Mouse (Mus musculus): ENCODE results near the gene B230118H07Rik.
A peak's percentile ranks its signal among the peaks of the same experiment; 100 is the strongest.

The B230118H07Rik gene

GRCm38 (mm10) chr2:101638979-101639839 is 10.1 kb downstream of the B230118H07Rik start:
- DNase-seq (ENCODE audit: extremely low read depth, low read depth), result no peak

DNA sequence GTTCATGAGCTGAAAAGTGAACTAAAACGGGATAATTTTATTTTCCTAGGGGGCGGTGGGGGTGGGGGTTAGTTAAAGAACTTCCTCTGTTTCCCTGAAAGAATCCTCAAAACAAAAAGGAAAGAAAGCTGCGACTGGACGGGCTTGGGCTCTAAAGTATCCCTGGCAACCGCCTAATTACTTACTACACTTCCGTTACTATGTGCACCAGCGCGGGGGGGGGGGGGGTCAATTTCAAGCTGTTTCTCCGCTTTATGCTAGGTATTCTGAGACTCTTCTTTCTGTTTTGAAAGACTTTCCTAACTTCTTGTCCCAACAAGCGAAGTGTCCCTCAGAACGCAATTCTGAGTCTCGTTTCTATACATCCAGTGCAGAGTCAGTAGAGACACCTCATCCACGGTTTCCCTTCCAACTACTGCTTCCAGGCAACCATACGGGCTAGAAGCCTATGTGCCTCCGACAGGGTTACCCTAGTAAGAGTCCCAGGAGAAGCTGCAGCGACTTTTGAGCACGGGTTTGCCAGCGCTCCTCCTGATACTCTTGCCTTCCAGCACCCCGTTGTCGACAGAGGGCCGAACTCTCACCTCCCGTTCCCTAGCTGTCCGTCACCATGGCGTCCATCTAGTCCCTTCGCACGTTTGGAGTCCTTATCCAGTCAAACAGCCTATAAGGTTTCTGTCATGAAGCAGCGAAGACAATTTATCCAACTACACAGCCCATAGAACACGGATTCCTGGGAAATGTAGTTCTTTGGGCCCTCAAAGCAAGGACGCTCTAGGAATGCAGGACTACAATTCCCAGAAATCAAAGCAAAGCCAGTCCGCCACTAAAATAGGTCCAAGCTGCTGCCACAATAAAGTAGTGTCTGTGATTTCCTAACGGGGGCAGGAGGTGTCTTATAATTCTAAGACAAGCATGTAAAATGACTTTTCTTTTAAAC is 20.8 kb downstream of the B230118H07Rik start:
- peak; percentile 97 for DNase-seq (ENCODE audit: extremely low read depth, low read depth)

GRCm38 (mm10) chr2:101627227-101627626 is 22.1 kb downstream of the B230118H07Rik start:
- DNase-seq (ENCODE audit: extremely low read depth, low read depth), result no peak

DNA sequence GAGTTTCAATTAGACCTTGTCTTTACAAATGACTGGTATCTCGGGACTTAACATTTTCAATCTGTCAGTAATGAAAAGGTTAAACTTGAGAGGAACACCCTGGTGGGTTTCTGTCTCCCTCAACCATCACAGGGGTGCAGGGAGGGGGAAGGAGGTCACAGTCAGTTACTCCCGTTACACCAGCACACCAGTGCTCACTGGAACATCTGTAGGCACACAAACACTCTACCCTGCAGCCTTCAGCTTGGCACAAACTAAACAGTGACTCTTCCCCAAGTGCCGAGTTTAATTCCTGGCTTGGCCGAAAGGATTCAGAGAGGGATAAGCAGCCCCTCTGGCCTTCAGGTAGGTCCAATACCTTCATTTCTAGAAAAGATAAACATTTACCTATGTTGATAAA is 24.8 kb downstream of the B230118H07Rik start, which contains the start of gene Rag2:
Gene Rag2 (plus strand): TSS at position 193 of the 400 bp plus-strand sequence.
- no peak for DNase-seq (ENCODE audit: extremely low read depth, low read depth)

DNA sequence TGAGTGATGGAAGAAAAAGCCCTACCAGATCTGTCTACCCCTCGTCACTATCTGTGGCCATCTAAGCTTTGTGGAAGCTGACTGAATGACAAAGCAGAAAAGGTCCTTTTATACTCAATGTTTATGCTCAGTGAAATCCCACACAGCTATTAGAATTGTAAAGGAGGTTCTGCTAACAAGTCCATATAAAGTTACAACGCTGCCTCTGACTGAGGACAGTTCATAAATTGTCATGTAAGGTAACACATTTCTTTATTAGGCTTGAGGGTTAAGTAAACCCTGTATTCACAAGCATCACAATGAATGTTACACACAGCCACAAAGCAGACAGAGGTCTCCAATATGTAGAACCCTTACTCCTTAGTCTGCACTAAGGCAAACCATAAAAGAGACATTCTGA is 25.3 kb downstream of the B230118H07Rik start:
- DNase-seq (ENCODE audit: extremely low read depth, low read depth), result no peak

DNA sequence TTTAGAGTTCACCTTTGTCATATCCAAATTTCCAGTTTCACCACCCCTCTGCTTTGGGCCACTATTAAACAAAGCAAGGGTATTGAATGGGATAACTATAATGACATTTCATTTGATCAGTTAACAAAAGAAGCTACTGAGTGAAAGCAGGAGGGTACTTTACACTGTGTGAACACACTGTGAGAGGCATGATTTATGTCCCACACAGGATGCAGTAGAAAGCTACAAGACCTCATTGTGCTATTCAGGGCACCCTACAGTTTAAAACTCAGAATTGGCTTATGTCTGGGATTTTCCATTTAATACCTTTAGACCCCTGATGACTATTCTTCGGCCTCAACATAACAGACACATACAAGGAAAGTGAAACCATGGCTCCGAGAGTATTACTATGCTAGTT is 26.3 kb downstream of the B230118H07Rik start:
- no peak for DNase-seq (ENCODE audit: extremely low read depth, low read depth)

GRCm38 (mm10) chr2:101621611-101622010 is 27.7 kb downstream of the B230118H07Rik start:
- DNase-seq (ENCODE audit: extremely low read depth, low read depth), result peak; percentile 24

GRCm38 (mm10) chr2:101620899-101621298 is 28.4 kb downstream of the B230118H07Rik start:
- no peak for DNase-seq (ENCODE audit: extremely low read depth, low read depth)

- DNase-seq (ENCODE audit: extremely low read depth, low read depth), result no peak
Observed at GRCm38 (mm10) chr2:101618373-101618772, 31.0 kb downstream of the B230118H07Rik start.

GRCm38 (mm10) chr2:101615464-101616305 is 33.6 kb downstream of the B230118H07Rik start:
- DNase-seq (ENCODE audit: extremely low read depth, low read depth), result no peak

- DNase-seq (ENCODE audit: extremely low read depth, low read depth), result no peak
Observed at GRCm38 (mm10) chr2:101610861-101611260, 38.5 kb downstream of the B230118H07Rik start.

GRCm38 (mm10) chr2:101608232-101608894 is 41.0 kb downstream of the B230118H07Rik start:
- no peak for DNase-seq (ENCODE audit: extremely low read depth, low read depth)

DNA sequence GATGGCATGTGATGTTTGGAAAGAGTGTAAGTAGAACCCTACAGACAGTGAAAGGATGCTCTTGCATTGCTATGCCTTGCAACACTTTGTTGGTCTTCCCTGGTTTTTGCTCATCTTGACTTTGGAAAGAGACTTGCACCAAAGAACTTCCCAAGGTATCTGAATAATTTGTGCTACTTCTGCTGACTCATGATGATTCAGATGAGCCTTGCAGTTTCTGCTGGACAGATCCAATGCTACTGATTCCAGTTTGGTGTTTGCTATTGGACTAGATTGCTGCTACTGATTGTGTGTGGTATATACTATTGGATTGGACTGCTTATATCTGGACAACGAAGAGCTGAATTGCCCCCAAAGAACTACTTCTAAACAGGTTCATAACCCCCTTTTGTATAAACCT is 46.2 kb downstream of the B230118H07Rik start:
- no peak for DNase-seq (ENCODE audit: extremely low read depth, low read depth)

GRCm38 (mm10) chr2:101600703-101601102 is 48.6 kb downstream of the B230118H07Rik start:
- DNase-seq (ENCODE audit: extremely low read depth, low read depth), result no peak

GRCm38 (mm10) chr2:101598190-101599181 is 50.8 kb downstream of the B230118H07Rik start:
- no peak for DNase-seq (ENCODE audit: extremely low read depth, low read depth)

GRCm38 (mm10) chr2:101597186-101597585 is 52.1 kb downstream of the B230118H07Rik start:
- DNase-seq (ENCODE audit: extremely low read depth, low read depth), result no peak

- no peak for DNase-seq (ENCODE audit: extremely low read depth, low read depth)
Observed at GRCm38 (mm10) chr2:101594681-101595080, 54.7 kb downstream of the B230118H07Rik start.

DNA sequence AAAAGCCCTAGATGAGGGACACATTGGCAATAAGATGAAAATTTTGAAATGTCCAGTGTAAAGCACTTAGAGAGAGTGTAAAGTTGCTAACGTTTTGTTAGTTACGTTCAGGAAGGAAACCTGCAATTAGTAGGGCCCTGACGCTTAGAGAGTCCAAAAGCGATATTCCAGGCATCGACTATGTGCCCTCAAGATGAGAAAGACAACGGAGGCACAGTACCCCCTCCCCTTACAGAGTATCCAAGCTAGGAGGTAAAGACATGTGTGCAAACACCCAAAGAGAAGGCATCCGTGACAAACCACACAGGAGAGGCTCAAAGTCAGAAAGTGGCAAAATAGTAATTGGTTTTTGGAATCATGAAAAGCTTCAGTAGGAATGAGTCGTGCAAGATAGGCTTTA is 56.4 kb downstream of the B230118H07Rik start:
- no peak for DNase-seq (ENCODE audit: extremely low read depth, low read depth)
